Mouse (Mus musculus) large intestine, adult 2 months (tissue): Measurements from ENCODE around the gene Wnt10b. TPM values are rescaled to one million over a fixed set of nuclear protein-coding genes. Genes with fewer than 3 reads are reported as not detected.
"Not testable (repeated sequence)": the region's sequence is repeated elsewhere in the genome, so short reads cannot be mapped to it uniquely, and the experiment has no call there.

Source experiments
- DNase-seq: peaks from one replicate; pipeline ENCODE4 v3.0.0-alpha.2; 2012; ENCODE audit warnings: low read depth, low spot score
- WGBS: fragments of 180-500 bp; shearing (Covaris S2); methylation state at CpG from one replicate; pipeline ENCODE4 v1.1.7; 2018; 5-methylcytosine and 5-hydroxymethylcytosine counted together
- polyA plus RNA-seq: library from polyadenylated mRNA; depleted of rRNA; stranded (reverse); fragments of >200 nt; gene quantifications from 2 replicates; pipeline ENCODE4 v1.2.3, GENCODE M21; 2012

The Wnt10b gene
- polyA plus RNA-seq, 1 experiment = 0.14 TPM

DNA sequence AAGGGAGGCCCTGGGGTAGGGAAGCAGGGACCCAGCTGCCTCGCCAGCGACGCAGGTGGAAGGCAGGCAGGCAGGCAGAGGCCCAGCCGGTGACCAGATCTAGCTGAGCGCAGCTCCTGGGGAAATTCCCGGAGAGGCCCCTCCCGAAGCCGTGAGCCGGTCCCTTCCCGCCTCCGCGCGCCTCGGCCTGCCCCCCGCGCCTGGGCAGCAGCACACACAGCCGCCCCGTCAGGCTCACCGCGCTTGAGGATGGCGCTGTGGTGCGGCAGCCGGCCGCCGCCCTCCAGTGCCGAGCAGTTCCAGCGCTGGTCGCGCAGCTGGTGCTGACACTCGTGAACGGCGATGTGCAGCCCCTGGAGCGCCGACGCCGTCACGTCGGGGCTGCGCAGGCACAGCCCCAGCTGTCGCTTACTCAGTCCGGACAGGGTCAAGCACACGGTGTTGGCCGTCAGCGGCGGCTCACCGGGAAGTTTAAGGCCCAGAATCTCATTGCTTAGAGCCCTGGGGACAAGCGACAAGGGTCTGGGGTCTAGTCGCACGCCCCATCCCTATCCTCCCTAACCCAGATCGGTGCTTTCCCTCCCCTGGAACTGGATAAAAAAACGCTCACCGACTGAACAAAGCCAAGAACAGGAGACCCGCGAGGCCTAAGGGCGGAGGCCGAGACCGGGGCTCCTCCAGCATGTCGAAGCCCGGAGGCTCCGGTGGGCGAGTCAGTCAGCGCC is 1.5 kb downstream of the Wnt10b start:
- 4% methylated on average over 62 of the region's 62 CpGs for WGBS
- no peak for DNase-seq

- 22% methylated on average over 5 of the region's 5 CpGs for WGBS
- DNase-seq = no peak
Measured at GRCm38 (mm10) chr15:98775533-98775932, 2.4 kb downstream of the Wnt10b start.

- WGBS = 74% methylated on average over 15 of the region's 15 CpGs
- no peak for DNase-seq
Measured at GRCm38 (mm10) chr15:98774096-98774495, 3.9 kb downstream of the Wnt10b start.

DNA sequence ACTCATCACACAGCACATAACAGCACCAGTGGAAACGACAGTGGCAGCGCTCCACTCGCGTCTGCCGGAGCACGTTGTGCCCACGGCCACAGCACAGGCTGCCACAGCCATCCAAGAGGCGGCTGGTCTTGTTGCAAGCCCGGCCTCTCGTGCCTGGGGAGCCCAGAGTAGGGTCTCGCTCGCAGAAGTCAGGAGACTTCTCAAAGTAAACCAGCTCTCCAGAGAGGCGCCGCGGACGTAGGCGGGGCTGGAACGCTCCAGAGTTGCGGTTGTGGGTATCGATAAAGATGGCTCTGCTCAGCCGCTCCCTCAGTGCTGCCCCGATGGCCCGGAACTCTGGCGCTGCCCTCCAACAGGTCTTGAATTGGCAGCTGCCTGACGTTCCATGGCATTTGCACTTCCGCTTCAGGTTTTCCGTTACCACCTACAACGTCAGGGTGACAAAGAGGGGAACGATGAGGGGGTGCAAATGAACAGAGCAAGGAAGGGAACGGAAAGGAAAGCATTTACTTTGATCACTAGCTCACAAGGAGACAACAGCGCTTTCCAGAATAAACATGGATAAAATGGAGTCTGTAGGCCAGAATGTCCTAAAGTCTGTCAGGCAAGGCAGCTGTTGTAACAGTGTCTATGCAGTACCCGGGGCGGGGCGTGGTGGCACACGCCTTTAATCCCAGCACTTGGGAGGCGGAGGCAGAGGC is 5.3 kb downstream of the Wnt10b start:
- 3% methylated on average over 36 of the region's 36 CpGs for WGBS
- peak; percentile 36 for DNase-seq

- WGBS = 15% methylated on average over 12 of the region's 12 CpGs
- no peak for DNase-seq
Measured at GRCm38 (mm10) chr15:98771813-98772425, 6.0 kb downstream of the Wnt10b start.

GRCm38 (mm10) chr15:98768259-98768658 is 9.7 kb downstream of the Wnt10b start:
- DNase-seq = no peak
- 60% methylated on average over 5 of the region's 5 CpGs for WGBS

GRCm38 (mm10) chr15:98765929-98766328 is 12.0 kb downstream of the Wnt10b start:
- 77% methylated on average over 4 of the region's 4 CpGs for WGBS
- no peak for DNase-seq

DNA sequence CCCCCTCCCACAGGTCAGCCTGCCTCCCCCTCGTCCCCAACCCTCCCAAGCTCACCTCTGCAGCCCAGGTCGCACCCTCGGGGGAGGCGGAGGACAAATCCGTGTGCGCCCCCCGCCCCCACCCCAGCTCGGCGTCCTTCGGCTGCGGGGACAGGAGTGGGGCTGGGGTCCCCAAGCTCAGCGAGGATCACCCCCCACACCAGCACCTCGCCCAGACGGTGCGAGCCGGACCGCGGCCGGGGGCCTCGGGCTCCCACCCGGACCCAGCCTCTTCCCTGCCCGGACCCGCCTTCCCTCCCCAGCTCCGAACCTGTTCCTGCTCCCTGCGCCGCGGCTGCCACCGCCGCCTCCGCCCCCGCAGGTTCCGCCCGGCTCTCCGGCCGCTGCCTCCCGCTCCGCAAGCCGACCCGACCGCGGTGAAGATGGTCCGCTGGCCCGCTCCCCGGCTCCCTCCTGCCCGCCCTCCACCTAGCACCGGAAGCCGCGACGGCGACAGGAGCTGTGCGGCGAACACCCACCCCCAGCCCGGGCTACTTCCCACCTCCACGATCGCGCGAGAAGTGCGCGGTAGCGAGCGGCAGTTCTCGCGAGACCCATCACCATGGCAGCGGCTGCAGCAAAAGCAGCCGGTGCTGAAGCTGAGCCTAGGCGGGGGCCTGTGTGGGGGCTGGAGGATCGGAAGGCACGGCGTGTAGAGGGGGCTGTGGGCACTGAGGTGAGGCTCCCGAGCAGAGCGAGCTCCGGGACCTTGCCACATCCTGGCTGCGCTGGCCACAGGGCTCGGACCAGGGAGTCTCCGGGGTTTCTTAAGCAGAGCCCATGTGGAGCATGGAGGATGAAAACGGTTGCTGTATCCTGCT is 15.1 kb downstream of the Wnt10b start, which contains the start of gene Arf3:
Gene Arf3 (minus strand): TSS at position 545 of the 860 bp plus-strand sequence.
- DNase-seq = peak; percentile 76
- WGBS = 2% methylated on average over 70 of the region's 76 CpGs

DNA sequence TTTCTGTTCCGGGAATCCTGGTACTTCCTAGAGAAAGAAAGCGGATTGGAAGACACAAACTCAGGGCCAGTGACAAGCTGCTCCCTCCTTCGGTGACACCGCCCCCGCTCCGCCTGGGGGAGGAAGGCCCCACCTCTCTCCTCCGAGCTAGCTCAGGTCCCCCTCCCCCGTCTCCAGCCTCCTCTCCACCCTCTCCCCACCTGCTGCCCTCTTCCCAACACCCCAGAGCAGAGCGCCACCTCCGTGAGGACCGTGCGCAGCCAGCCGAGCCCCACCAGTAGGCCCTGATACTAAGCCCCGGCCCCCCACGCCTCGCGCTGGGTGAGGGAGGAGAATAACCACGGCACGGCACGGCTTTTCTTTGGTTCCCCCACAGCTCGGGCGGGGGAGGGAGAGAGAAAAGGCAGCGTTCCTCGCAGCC is 15.7 kb downstream of the Wnt10b start:
- WGBS = under 1% methylated on average over 24 of the region's 24 CpGs
- DNase-seq = peak; percentile 38

DNA sequence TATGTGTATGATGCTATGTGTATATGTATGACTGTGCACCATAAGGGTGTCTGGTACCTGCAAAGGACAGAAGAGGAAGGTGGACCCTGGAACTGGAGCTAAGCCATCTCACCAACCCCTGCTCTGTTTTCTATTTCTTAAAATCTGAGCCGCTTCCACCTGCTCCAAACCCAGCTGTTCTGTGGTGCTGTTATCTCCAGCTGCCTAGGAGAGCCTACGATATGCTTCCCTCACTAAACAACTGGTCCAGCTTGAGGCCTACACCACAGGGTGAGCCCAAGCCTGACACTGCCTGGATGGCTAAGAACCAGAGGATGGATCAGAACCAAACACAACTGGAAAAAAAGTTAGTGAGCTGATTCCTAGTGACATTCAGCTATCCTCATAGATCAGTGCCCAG is 23.8 kb downstream of the Wnt10b start:
- no peak for DNase-seq
- 68% methylated on average over 2 of the region's 2 CpGs for WGBS

DNA sequence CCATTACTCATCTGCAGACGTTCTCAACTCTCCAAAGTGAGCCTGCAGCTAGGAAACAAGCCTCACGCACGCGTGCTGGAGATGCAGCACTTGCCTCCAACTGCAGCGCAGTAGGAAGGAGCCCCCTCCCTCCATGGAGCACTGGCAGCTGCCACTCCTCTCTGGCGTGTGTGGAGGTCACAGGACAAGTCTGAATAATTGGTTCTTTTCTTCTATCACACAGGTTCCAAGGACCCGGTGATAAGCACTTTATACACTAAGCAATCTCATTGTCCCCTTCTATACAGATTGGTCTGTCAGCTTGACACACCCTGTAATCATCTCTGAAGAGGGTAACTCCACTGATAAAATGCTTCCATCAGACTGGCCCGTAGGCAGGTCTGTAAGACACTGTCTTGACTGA is 24.9 kb downstream of the Wnt10b start:
- no peak for DNase-seq
- WGBS = 67% methylated on average over 8 of the region's 8 CpGs

- WGBS = 92% methylated on average over 2 of the region's 2 CpGs
- no peak for DNase-seq
Measured at GRCm38 (mm10) chr15:98749093-98749492, 28.9 kb downstream of the Wnt10b start.

DNA sequence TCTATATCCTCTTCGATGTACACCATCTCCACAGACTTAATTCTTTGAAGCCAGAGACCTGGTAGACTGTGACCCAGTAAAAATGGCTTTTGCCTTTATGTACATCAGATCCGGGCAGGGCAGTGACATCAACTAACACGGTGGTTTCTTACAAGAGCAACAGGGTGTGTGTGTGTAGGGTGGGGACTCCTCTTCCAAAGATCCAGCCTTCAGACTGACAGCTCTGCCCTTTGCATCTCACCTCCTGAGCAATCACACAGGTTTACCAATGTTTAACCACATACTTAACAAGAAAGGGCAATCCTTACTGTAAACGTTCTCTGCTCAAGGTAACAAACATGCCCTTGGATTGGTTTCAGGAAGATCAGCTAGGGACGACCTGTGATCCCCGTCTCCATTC is 30.7 kb downstream of the Wnt10b start:
- WGBS = 37% methylated on average over 6 of the region's 6 CpGs
- peak; percentile 75 for DNase-seq

DNA sequence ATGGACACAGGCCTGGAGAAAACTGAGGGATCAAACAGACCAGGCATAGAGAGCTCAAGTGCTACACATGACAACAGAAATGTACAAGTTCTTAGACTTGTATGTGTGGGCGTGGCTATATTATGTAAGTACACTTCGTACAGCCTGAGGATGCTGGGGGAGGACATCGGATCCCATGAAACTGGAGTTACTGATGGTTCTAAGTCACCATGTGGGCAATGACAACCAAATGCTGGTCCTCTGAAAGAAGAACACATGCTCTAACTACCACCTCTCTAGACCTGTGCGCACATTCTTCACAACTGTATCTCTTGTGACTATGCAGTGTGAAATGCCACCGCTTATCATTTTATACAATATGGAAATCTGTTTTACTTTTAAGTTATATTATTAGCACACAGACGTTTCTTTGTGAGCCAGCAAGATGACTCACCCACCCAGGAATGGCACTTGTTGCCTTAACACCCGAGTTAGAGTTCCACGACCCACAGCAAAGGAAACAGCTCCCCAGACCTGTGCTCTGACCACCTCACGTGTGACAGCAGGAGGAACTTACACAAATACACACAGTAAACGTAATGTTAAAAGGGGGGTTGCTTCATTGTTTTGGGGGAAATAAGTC is 31.5 kb downstream of the Wnt10b start:
- no peak for DNase-seq
- 55% methylated on average over 10 of the region's 10 CpGs for WGBS

- WGBS = 88% methylated on average over 3 of the region's 3 CpGs
- DNase-seq = not testable (repeated sequence)
Measured at GRCm38 (mm10) chr15:98743863-98744262, 34.1 kb downstream of the Wnt10b start.

GRCm38 (mm10) chr15:98742766-98743428 is 35.1 kb downstream of the Wnt10b start:
- WGBS = 65% methylated on average over 8 of the region's 8 CpGs
- DNase-seq = no peak

- WGBS = 90% methylated on average over 8 of the region's 8 CpGs
Measured at GRCm38 (mm10) chr15:98740219-98740618, 37.7 kb downstream of the Wnt10b start.

DNA sequence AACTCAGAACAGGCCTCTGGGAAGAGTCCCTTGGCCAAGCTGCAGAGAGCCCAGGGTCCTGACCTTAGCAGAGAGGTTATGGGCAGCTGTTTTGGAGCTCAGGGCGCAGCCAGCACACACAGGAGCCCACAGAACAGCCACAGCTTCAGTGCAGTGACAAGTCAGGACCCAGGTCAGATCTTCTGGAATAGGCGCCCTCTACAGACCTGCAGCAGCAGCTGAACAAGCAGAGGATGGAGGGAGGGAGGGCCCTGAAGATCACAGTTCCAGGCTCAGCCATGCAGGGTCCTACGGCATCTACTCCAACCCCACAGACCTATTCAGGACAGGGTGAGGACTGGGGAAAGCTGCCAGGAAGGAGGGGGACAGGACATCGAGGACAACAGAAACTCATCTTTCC is 39.2 kb downstream of the Wnt10b start:
- no peak for DNase-seq
- WGBS = 75% methylated on average over 4 of the region's 4 CpGs

More at GRCm38 (mm10) chr15:98740219-98740618, 37.7 kb downstream of the Wnt10b start:
- DNase-seq = no peak

- DNase-seq = no peak
Measured at GRCm38 (mm10) chr15:98737881-98738280, 40.1 kb downstream of the Wnt10b start.
